Mouse (Mus musculus) kidney, postnatal 0 days (tissue): Measurements from ENCODE around the gene Sp7. TPM values are rescaled to one million over a fixed set of nuclear protein-coding genes. Genes with fewer than 3 reads are reported as not detected.
A peak's percentile ranks its signal among the peaks of the same experiment; 100 is the strongest.

Source experiments
- ATAC-seq: fragments of 200-750 bp; cut with Nextera tagmentation; replicated peaks from 2 replicates; pipeline ENCODE4 v1.8.0; 2017; ENCODE audit warnings: low read depth, moderate number of reproducible peaks, moderate TSS enrichment, moderate library complexity; ENCODE audit not compliant: low FRiP score
- DNase-seq: peaks from one replicate; pipeline ENCODE4 v3.0.0-alpha.2; 2016; ENCODE audit warnings: low spot score
- H3K27ac ChIP-seq: fragments of 300-500 bp; sonication (generic); 2 replicates; pipeline ENCODE4 v1.5.1; 2014; ENCODE audit warnings: mild to moderate bottlenecking
- H3K27me3 ChIP-seq: fragments of 300-500 bp; sonication (generic); 2 replicates; pipeline ENCODE4 v1.6.1; 2014; ENCODE audit warnings: low read length, mixed read lengths; ENCODE audit not compliant: insufficient read depth
- H3K36me3 ChIP-seq: fragments of 300-500 bp; sonication (generic); 2 replicates; pipeline ENCODE4 v1.6.1; 2014; ENCODE audit warnings: low read length, mixed read lengths; ENCODE audit not compliant: insufficient read depth
- H3K4me1 ChIP-seq: fragments of 300-500 bp; sonication (generic); replicated peaks from 2 replicates; pipeline ENCODE4 v1.6.1; 2014; ENCODE audit warnings: antibody characterized with exemption, low read length, mixed read lengths; ENCODE audit not compliant: insufficient read depth
- H3K4me2 ChIP-seq: fragments of 300-500 bp; sonication (generic); 2 replicates; pipeline ENCODE4 v1.6.1; 2014; ENCODE audit warnings: mild to moderate bottlenecking, low read length, moderate library complexity, mixed read lengths
- H3K4me3 ChIP-seq: fragments of 300-500 bp; sonication (generic); replicated peaks from 2 replicates; pipeline ENCODE4 v1.5.1; 2014; ENCODE audit warnings: low read depth, low read length
- H3K9ac ChIP-seq: fragments of 300-500 bp; sonication (generic); 2 replicates; pipeline ENCODE4 v1.6.1; 2014; ENCODE audit warnings: low read depth, low read length
- H3K9me3 ChIP-seq: fragments of 300-500 bp; sonication (generic); replicated peaks from 2 replicates; pipeline ENCODE4 v1.6.1; 2016; ENCODE audit warnings: low read length, inconsistent platforms, mixed read lengths
- CTCF ChIP-seq: IDR thresholded peaks from 2 replicates; pipeline ENCODE4 v1.5.1; 2016; ENCODE audit warnings: antibody characterized with exemption, low read depth, mild to moderate bottlenecking, moderate library complexity
- WGBS: fragments of 180-500 bp; shearing (Covaris S2); extraction: QIAGEN DNeasy Blood & Tissue Kit; methylation state at CpG from one replicate; pipeline ENCODE4 v1.1.7; 2014; 5-methylcytosine and 5-hydroxymethylcytosine counted together
- polyA plus RNA-seq: library from polyadenylated mRNA; unstranded; fragments of >200 nt; fragmentation: Nextera tagmentation; extraction: Ambion mirVana; gene quantifications from 2 replicates; pipeline ENCODE4 v1.2.1, GENCODE M21; 2015

Gene Sp7
- polyA plus RNA-seq = 0.61 and 1.1 TPM in 2 replicates

DNA sequence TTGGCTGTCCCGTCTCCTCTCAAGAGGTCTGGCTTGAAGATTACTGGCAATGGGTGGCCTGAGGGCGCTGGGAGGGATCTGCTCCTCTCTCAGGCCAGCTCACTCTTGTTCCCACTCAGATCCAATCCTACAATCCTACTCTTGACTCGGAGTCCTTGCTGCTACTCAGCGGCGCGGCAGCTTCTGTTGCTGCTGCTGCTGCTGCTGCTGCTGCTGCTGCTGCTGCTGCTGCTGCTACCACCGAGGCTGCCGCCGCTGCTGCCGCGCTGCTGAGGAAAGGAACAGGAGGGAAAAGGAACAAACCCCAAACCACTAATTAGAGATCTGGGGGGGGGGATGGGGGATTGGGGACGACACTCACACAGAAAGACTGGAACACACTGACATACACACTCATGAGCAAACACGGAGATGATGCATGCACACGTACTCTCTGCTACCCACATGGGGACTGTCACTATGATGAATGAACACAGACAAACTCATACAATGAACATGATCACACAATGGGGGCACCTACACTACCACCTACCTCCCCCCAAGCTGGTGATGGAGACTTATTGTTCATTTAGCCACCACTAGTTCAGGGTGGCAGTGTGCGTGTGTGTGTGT, at the start of gene Sp7:
Sp7 (minus strand) TSS at position 450 of the 612 bp plus-strand sequence.
- Histone ChIP-seq H3K4me1 (peaks cover 22% of the 10 kb centered on the region), H3K27ac (no peak within 1 kb of the TSS), H3K9ac (peak within 1 kb of the TSS; percentile 44; the same call in 1 of the 2 replicates), H3K27me3 (no peaks in the 10 kb centered on the region), H3K4me3 (peak within 1 kb of the TSS; percentile 13), H3K4me2 (peak within 1 kb of the TSS; percentile 52), H3K9me3 (no peaks in the 10 kb centered on the region), H3K36me3 (no peaks in the 10 kb centered on the region)
- 9% methylated on average over 15 of the region's 15 CpGs for WGBS
- TF ChIP-seq CTCF = no peak
- DNase-seq = peak; percentile 39
- no peak for ATAC-seq

DNA sequence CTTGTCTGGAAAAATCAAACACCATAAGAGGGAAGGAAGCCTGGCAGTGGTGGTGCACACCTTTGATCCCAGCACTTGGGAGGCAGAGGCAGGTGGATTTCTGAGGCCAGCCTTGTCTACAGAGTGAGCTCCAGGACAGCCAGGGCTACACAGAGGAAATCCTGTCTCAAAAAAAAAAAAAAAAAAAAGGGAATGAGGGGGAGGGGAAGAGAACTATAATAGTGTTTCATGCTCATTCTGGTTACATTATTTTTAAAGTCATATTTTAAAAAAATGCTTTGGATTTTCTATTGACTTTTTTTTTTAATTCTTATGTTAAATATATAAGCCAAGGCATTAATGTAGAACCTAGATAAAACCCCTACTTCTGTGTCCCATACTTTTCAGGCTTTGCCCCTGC, 46.7 kb upstream of the Sp7 start:
- peaks cover 24% of the 10 kb centered on the region for H3K36me3 ChIP-seq

DNA sequence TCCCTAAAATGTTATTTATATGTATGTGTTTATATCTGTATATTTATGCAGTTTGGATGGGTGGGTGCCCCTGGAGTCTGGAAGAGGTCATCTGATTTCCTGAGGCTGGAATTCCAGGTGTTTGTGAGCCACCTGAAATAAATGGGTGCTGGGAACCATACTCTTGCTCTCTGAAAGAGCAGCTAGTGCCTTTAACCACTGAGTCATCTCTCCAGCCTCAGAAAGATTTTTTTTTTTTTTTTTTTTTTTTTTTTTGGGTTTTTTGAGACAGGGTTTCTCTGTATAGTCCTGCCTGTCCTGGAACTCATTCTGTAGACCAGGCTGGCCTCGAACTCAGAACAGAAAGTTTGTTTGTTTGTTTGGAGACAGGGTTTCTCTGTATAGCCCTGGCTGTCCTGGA, 44.1 kb upstream of the Sp7 start:
- no peaks in the 10 kb centered on the region for H3K9me3 ChIP-seq
- WGBS = 91% methylated on average over 1 of the region's 1 CpGs
- peaks cover 31% of the 10 kb centered on the region for H3K36me3 ChIP-seq
- 0 out of 2 replicates have a peak overlapping the region, but pooled peaks have one; percentile 21 for H3K4me2 ChIP-seq
- ATAC-seq (no peak), DNase-seq (no peak)
- no peak overlapping the region for H3K9ac ChIP-seq
- H3K4me3 ChIP-seq = no peak overlapping the region
- no peak overlapping the region for H3K27ac ChIP-seq
- TF ChIP-seq CTCF = no peak
- H3K27me3 ChIP-seq = no peaks in the 10 kb centered on the region
- H3K4me1 ChIP-seq = peaks cover 19% of the 10 kb centered on the region; the same call in 1 of the 2 replicates

More for the DNA sequence above, 46.7 kb upstream of the Sp7 start:
- no peak overlapping the region for H3K27ac ChIP-seq
- peaks cover 11% of the 10 kb centered on the region; the same call in 1 of the 2 replicates for H3K4me1 ChIP-seq
- H3K27me3 ChIP-seq = no peaks in the 10 kb centered on the region
- ATAC-seq (no peak), DNase-seq (no peak)
- H3K9me3 ChIP-seq = no peaks in the 10 kb centered on the region
- no peak overlapping the region for H3K9ac ChIP-seq
- no peak overlapping the region for H3K4me3 ChIP-seq
- TF ChIP-seq CTCF = no peak
- H3K4me2 ChIP-seq = no peak overlapping the region

DNA sequence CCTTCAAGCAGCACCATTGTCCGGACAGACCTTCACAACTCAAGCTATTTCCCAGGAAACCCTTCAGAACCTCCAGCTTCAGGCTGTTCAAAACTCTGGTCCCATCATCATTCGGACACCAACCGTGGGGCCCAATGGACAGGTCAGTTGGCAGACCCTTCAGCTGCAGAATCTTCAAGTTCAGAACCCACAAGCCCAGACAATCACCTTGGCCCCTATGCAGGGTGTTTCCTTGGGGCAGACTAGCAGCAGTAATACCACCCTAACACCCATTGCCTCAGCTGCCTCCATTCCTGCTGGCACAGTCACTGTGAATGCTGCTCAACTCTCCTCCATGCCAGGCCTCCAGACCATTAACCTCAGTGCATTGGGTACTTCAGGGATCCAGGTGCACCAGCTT, 42.3 kb upstream of the Sp7 start:
- H3K4me3 ChIP-seq = no peak overlapping the region
- H3K27me3 ChIP-seq = no peaks in the 10 kb centered on the region
- H3K4me1 ChIP-seq = peaks cover 19% of the 10 kb centered on the region; the same call in 1 of the 2 replicates
- H3K27ac ChIP-seq = no peak overlapping the region
- no peaks in the 10 kb centered on the region for H3K9me3 ChIP-seq
- H3K4me2 ChIP-seq = no peak overlapping the region; the same call in 1 of the 2 replicates
- no peak for DNase-seq
- no peak overlapping the region for H3K9ac ChIP-seq
- peaks cover 31% of the 10 kb centered on the region for H3K36me3 ChIP-seq
- no peak for TF ChIP-seq CTCF
- 91% methylated on average over 3 of the region's 3 CpGs for WGBS
- ATAC-seq = no peak

GRCm38 (mm10) chr15:102408558-102409130, 41.7 kb upstream of the Sp7 start:
- WGBS = 88% methylated on average over 2 of the region's 2 CpGs
- Histone ChIP-seq H3K36me3 (peaks cover 30% of the 10 kb centered on the region), H3K27ac (no peak overlapping the region), H3K4me2 (no peak overlapping the region), H3K4me1 (peaks cover 19% of the 10 kb centered on the region; the same call in 1 of the 2 replicates), H3K4me3 (no peak overlapping the region), H3K9me3 (no peaks in the 10 kb centered on the region), H3K9ac (no peak overlapping the region), H3K27me3 (no peaks in the 10 kb centered on the region)
- no peak for DNase-seq
- TF ChIP-seq CTCF = no peak
- ATAC-seq = no peak

DNA sequence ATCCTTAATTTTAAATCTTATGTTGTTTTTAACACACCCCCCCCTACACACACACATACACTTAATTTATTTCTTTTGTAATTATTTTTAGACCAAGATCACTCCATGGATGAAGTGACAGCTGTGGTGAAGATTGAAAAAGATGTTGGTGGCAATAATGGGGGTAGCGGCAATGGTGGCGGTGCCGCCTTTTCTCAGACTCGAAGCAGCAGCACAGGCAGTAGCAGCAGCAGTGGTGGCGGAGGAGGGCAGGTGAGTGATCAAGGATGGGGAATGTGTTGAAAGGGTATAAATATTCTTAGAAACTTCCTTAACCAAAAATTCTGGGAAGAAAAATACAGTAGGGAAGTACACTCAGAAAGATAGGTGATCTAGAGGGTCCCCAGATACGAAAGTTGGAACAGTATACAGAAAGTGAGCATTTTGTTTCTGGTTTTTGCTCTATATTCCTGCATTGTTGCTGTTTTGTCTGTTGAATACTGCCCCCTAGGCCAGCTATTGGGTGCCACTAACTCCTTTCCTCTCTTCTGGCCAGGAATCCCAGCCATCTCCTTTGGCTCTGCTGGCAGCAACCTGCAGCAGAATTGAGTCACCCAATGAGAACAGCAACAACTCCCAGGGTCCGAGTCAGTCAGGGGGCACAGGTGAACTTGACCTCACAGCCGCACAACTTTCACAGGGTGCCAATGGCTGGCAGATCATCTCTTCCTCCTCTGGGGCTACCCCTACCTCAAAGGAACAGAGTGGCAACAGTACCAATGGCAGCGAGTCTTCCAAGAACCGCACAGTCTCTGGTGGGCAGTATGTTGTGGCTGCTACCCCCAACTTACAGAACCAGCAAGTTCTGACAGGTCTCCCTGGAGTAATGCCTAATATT, 40.9 kb upstream of the Sp7 start:
- Histone ChIP-seq H3K4me2 (no peak overlapping the region), H3K4me3 (no peak overlapping the region), H3K36me3 (peaks cover 27% of the 10 kb centered on the region), H3K27me3 (no peaks in the 10 kb centered on the region), H3K27ac (no peak overlapping the region), H3K9ac (no peak overlapping the region), H3K4me1 (peaks cover 19% of the 10 kb centered on the region; the same call in 1 of the 2 replicates), H3K9me3 (no peaks in the 10 kb centered on the region)
- 91% methylated on average over 10 of the region's 10 CpGs for WGBS
- peak; percentile 24; the same call in 1 of the 2 replicates for TF ChIP-seq CTCF
- DNase-seq = no peak
- ATAC-seq = no peak
